Mouse (Mus musculus) kidney, embryonic 14.5 days (tissue): ENCODE results near the gene Cpa4. TPM values are rescaled to one million over a fixed set of nuclear protein-coding genes. Genes with fewer than 3 reads are reported as not detected.

ENCODE experiments used
- ATAC-seq: fragments of 200-750 bp; cut with Nextera tagmentation; 2 replicates; pipeline ENCODE4 v1.8.0; 2017; ENCODE audit warnings: moderate number of reproducible peaks, mild to moderate bottlenecking, moderate TSS enrichment, moderate library complexity; ENCODE audit not compliant: low FRiP score, low TSS enrichment
- H3K27ac ChIP-seq: fragments of 300-500 bp; sonication (generic); 2 replicates; pipeline ENCODE4 v1.5.1; 2014; ENCODE audit warnings: low read depth, mild to moderate bottlenecking, low read length, moderate library complexity, mixed read lengths
- H3K27me3 ChIP-seq: fragments of 300-500 bp; sonication (generic); 2 replicates; pipeline ENCODE4 v1.6.1; 2014; ENCODE audit warnings: mild to moderate bottlenecking, low read length; ENCODE audit not compliant: control insufficient read depth, insufficient read depth
- H3K36me3 ChIP-seq: fragments of 300-500 bp; sonication (generic); 2 replicates; pipeline ENCODE4 v1.6.1; 2014; ENCODE audit warnings: low read length, mixed read lengths; ENCODE audit not compliant: control insufficient read depth, insufficient read depth
- H3K4me1 ChIP-seq: fragments of 300-500 bp; sonication (generic); 2 replicates; pipeline ENCODE4 v1.6.1; 2014; ENCODE audit warnings: low read length, mixed read lengths; ENCODE audit not compliant: control insufficient read depth, insufficient read depth
- H3K4me2 ChIP-seq: fragments of 300-500 bp; sonication (generic); replicated peaks from 2 replicates; pipeline ENCODE4 v1.6.1; 2014; ENCODE audit warnings: low read depth, mild to moderate bottlenecking, low read length
- H3K4me3 ChIP-seq: fragments of 300-500 bp; sonication (generic); 2 replicates; pipeline ENCODE4 v1.5.1; 2014; ENCODE audit warnings: mild to moderate bottlenecking, low read length
- H3K9ac ChIP-seq: fragments of 300-500 bp; sonication (generic); 2 replicates; pipeline ENCODE4 v1.6.1; 2014; ENCODE audit warnings: low read depth, mild to moderate bottlenecking, low read length, moderate library complexity
- H3K9me3 ChIP-seq: fragments of 300-500 bp; sonication (generic); 2 replicates; pipeline ENCODE4 v1.6.1; 2016; ENCODE audit warnings: low read length; ENCODE audit not compliant: control insufficient read depth
- WGBS: fragments of 180-500 bp; shearing (Covaris S2); extraction: QIAGEN DNeasy Blood & Tissue Kit; methylation state at CpG from one replicate; pipeline ENCODE4 v1.1.7; 2014; 5-methylcytosine and 5-hydroxymethylcytosine counted together
- polyA plus RNA-seq: library from polyadenylated mRNA; unstranded; fragments of >200 nt; fragmentation: Nextera tagmentation; extraction: Ambion mirVana; gene quantifications from 2 replicates; pipeline ENCODE4 v1.2.1, GENCODE M21; 2014

Cpa4 gene
- polyA plus RNA-seq, 1 experiment from 2014 or later = 0.12 TPM

- Histone ChIP-seq H3K27ac (no peak overlapping the region), H3K36me3 (no peaks in the 10 kb centered on the region), H3K27me3 (no peaks in the 10 kb centered on the region), H3K4me2 (no peak overlapping the region), H3K4me1 (peaks cover 29% of the 10 kb centered on the region), H3K9me3 (no peaks in the 10 kb centered on the region), H3K4me3 (no peak overlapping the region), H3K9ac (no peak overlapping the region)
- no peak for ATAC-seq
- WGBS = 86% methylated on average over 6 of the region's 6 CpGs
Observed at GRCm38 (mm10) chr6:30614251-30614650, 46.1 kb downstream of the Cpa4 start.

- WGBS = 32% methylated on average over 4 of the region's 4 CpGs
- Histone ChIP-seq H3K27me3 (no peaks in the 10 kb centered on the region), H3K4me1 (peaks cover 29% of the 10 kb centered on the region), H3K9ac (no peak overlapping the region), H3K4me3 (no peak overlapping the region), H3K9me3 (no peaks in the 10 kb centered on the region), H3K4me2 (no peak overlapping the region), H3K36me3 (no peaks in the 10 kb centered on the region), H3K27ac (peak overlapping the region; percentile 71; the same call in 1 of the 2 replicates)
- no peak for ATAC-seq
Observed at GRCm38 (mm10) chr6:30615741-30616140, 47.6 kb downstream of the Cpa4 start.

GRCm38 (mm10) chr6:30616491-30616941 lies 48.3 kb downstream of the Cpa4 start:
- Histone ChIP-seq H3K4me1 (peaks cover 29% of the 10 kb centered on the region), H3K4me3 (no peak overlapping the region), H3K9ac (peak overlapping the region; percentile 40; the same call in 1 of the 2 replicates), H3K36me3 (no peaks in the 10 kb centered on the region), H3K4me2 (peak overlapping the region; percentile 36), H3K9me3 (no peaks in the 10 kb centered on the region), H3K27ac (peak overlapping the region; percentile 71; the same call in 1 of the 2 replicates), H3K27me3 (no peaks in the 10 kb centered on the region)
- ATAC-seq = 0 out of 2 replicates have a peak, but pooled peaks have one; percentile 16
- 10% methylated on average over 8 of the region's 8 CpGs for WGBS

GRCm38 (mm10) chr6:30617020-30617958 lies 49.1 kb downstream of the Cpa4 start:
- Histone ChIP-seq H3K36me3 (no peaks in the 10 kb centered on the region), H3K9me3 (no peaks in the 10 kb centered on the region), H3K27ac (peak overlapping the region; percentile 71; the same call in 1 of the 2 replicates), H3K4me2 (peak overlapping the region; percentile 36), H3K27me3 (no peaks in the 10 kb centered on the region), H3K9ac (peak overlapping the region; percentile 40; the same call in 1 of the 2 replicates), H3K4me3 (peak overlapping the region; percentile 10; the same call in 1 of the 2 replicates), H3K4me1 (peaks cover 29% of the 10 kb centered on the region)
- peak; percentile 82 for ATAC-seq
- 8% methylated on average over 13 of the region's 13 CpGs for WGBS

- peak; percentile 71 for ATAC-seq
- peak overlapping the region; percentile 10; the same call in 1 of the 2 replicates for H3K4me3 ChIP-seq
- 11% methylated on average over 18 of the region's 18 CpGs for WGBS
- no peaks in the 10 kb centered on the region for H3K36me3 ChIP-seq
- no peaks in the 10 kb centered on the region for H3K9me3 ChIP-seq
- no peaks in the 10 kb centered on the region for H3K27me3 ChIP-seq
- peak overlapping the region; percentile 36 for H3K4me2 ChIP-seq
- no peak overlapping the region for H3K9ac ChIP-seq
- H3K27ac ChIP-seq = peak overlapping the region; percentile 71; the same call in 1 of the 2 replicates
- peaks cover 29% of the 10 kb centered on the region for H3K4me1 ChIP-seq
Observed at GRCm38 (mm10) chr6:30617959-30618590, 49.9 kb downstream of the Cpa4 start.

- Histone ChIP-seq H3K4me3 (no peak overlapping the region), H3K9me3 (no peaks in the 10 kb centered on the region), H3K36me3 (no peaks in the 10 kb centered on the region), H3K27me3 (no peaks in the 10 kb centered on the region), H3K4me1 (peaks cover 29% of the 10 kb centered on the region), H3K9ac (no peak overlapping the region), H3K27ac (peak overlapping the region; percentile 14; the same call in 1 of the 2 replicates), H3K4me2 (no peak overlapping the region)
- 51% methylated on average over 6 of the region's 6 CpGs for WGBS
- no peak for ATAC-seq
Observed at GRCm38 (mm10) chr6:30618735-30619134, 50.6 kb downstream of the Cpa4 start.

- H3K36me3 ChIP-seq = no peaks in the 10 kb centered on the region
- no peaks in the 10 kb centered on the region for H3K9me3 ChIP-seq
- no peak for ATAC-seq
- H3K4me1 ChIP-seq = peaks cover 29% of the 10 kb centered on the region
- WGBS = 63% methylated on average over 5 of the region's 5 CpGs
- no peak overlapping the region for H3K27ac ChIP-seq
- no peak overlapping the region for H3K4me2 ChIP-seq
- no peak overlapping the region for H3K4me3 ChIP-seq
- H3K9ac ChIP-seq = no peak overlapping the region
- no peaks in the 10 kb centered on the region for H3K27me3 ChIP-seq
Observed at GRCm38 (mm10) chr6:30619606-30620005, 51.4 kb downstream of the Cpa4 start.

- Histone ChIP-seq H3K27me3 (no peaks in the 10 kb centered on the region), H3K4me1 (peaks cover 25% of the 10 kb centered on the region), H3K4me2 (no peak overlapping the region), H3K36me3 (no peaks in the 10 kb centered on the region), H3K4me3 (no peak overlapping the region), H3K27ac (no peak overlapping the region), H3K9me3 (no peaks in the 10 kb centered on the region), H3K9ac (no peak overlapping the region)
- 69% methylated on average over 4 of the region's 4 CpGs for WGBS
- no peak for ATAC-seq
Observed at GRCm38 (mm10) chr6:30620591-30620990, 52.4 kb downstream of the Cpa4 start.
